Mouse (Mus musculus) myocyte (in vitro differentiated cells): ENCODE data around the gene Slc15a4.

Experiments used
- E2F4 ChIP-seq: IDR thresholded peaks from one replicate; pipeline ENCODE4 v1.6.1; 2011; ENCODE audit warnings: mild to moderate bottlenecking, control low read depth, moderate library complexity; ENCODE audit not compliant: insufficient read depth
- POLR2A ChIP-seq: IDR thresholded peaks from one replicate; pipeline ENCODE4 v1.6.1; 2011; ENCODE audit warnings: low read depth, mild to moderate bottlenecking, control low read depth, moderate library complexity; ENCODE audit not compliant: insufficient read length
- REST ChIP-seq: IDR thresholded peaks from one replicate; pipeline ENCODE4 v1.6.1; 2011; ENCODE audit warnings: mild to moderate bottlenecking, control low read depth, moderate library complexity; ENCODE audit not compliant: insufficient read depth, insufficient read length
- SRF ChIP-seq: IDR thresholded peaks from one replicate; pipeline ENCODE4 v1.6.1; 2011; ENCODE audit warnings: low read depth; ENCODE audit not compliant: control insufficient read depth, insufficient read length

GRCm38 (mm10) chr5:127637622-127638021 lies 4.9 kb upstream of the Slc15a4 start:
- TF ChIP-seq POLR2A (no peak), SRF (no peak), E2F4 (no peak), REST (no peak)
